Mouse (Mus musculus): Measurements from ENCODE around the gene Camp. TPM values are rescaled to one million over a fixed set of nuclear protein-coding genes. Genes with fewer than 3 reads are reported as not detected.

Gene Camp
- total and polyA plus RNA-seq, 3 experiments: 0.35 TPM; not detected in 2

- TF ChIP-seq CTCF (IDR thresholded peaks at IDR 0.05) (no peak), POLR2A (IDR thresholded peaks at IDR 0.05; ENCODE audit: insufficient read depth, low read depth, low read length) (no peak), EP300 (IDR thresholded peaks at IDR 0.05; ENCODE audit: insufficient read depth, low read depth, low read length) (no peak)
- Histone ChIP-seq H3K4me3 (no peak overlapping the region), H3K79me2 (replicated peaks; ENCODE audit: control insufficient read depth, insufficient read depth, low read length) (no peaks in the 10 kb centered on the region), H3K9ac (ENCODE audit: low read depth, low read length) (no peak overlapping the region), H3K27ac (no peak overlapping the region), H3K4me1 (ENCODE audit: control insufficient read depth, insufficient read depth, low read length) (no peaks in the 10 kb centered on the region), H3K36me3 (ENCODE audit: control insufficient read depth, insufficient read depth, low read length) (no peaks in the 10 kb centered on the region), H3K27me3 (ENCODE audit: control insufficient read depth, insufficient read depth, low read length) (no peaks in the 10 kb centered on the region)
- intact Hi-C loops (cut with DNase I): loop anchor here (2.0 to 5.0 kb wide), 3 partner anchors 174 to 861 kb away; no protein-coding TSS in a partner anchor
- DNase-seq: no peak
- 11% methylated on average over 3 of the region's 3 CpGs for WGBS
Observed at GRCm38 (mm10) chr9:109863085-109863484, 13.7 kb upstream of the Camp start.

DNA sequence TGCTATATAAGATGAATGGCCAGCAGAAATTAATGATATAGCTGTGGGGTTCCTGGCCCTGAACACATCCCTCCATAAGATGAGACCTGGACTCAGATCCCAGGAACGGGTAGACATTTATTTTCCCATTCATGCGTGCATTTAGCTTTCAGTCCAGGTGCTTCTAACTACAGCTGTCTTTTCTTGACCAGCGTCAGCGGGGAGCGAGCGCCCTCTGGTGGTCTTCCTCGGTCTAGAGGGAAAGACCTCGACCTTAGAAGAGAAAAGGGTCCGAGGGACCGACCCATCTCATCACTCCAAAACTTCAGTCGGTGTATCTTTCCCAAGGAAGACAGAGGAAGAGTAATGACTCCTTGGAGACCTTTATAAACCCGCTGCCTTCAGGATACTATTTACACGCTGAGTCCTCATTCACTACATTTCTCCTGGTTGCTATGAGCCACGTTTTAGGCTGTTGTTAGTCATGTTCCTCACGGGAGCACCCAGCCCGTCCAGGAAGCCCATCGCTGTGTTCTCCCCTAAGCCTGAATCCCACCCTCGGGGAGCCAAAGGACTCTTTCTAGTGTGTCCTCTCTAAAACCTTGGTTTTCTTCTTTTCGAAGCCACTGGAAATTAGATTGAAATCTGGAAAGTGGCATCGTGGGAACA lies 13.1 kb upstream of the Camp start:
- H3K9ac ChIP-seq (ENCODE audit: low read depth, low read length): no peak overlapping the region
- no peaks in the 10 kb centered on the region for H3K79me2 ChIP-seq (replicated peaks; ENCODE audit: control insufficient read depth, insufficient read depth, low read length)
- no peak overlapping the region for H3K27ac ChIP-seq
- H3K4me3 ChIP-seq: peak overlapping the region; percentile 4; the same call in 1 of the 2 replicates
- H3K36me3 ChIP-seq (ENCODE audit: control insufficient read depth, insufficient read depth, low read length): no peaks in the 10 kb centered on the region
- intact Hi-C loops (cut with DNase I): loop anchor here (2.0 to 5.0 kb wide), 3 partner anchors 174 to 860 kb away; no protein-coding TSS in a partner anchor
- TF ChIP-seq CTCF (IDR thresholded peaks at IDR 0.05) (peak; percentile 99; the same call in 1 of the 2 replicates), POLR2A (IDR thresholded peaks at IDR 0.05; ENCODE audit: insufficient read depth, low read depth, low read length) (no peak), EP300 (IDR thresholded peaks at IDR 0.05; ENCODE audit: insufficient read depth, low read depth, low read length) (0 out of 2 replicates have a peak, but pooled peaks have one; percentile 53)
- H3K27me3 ChIP-seq (ENCODE audit: control insufficient read depth, insufficient read depth, low read length): no peaks in the 10 kb centered on the region
- H3K4me1 ChIP-seq (ENCODE audit: control insufficient read depth, insufficient read depth, low read length): no peaks in the 10 kb centered on the region
- peak; percentile 67 to 87 for DNase-seq
- WGBS: 7% methylated on average over 20 of the region's 20 CpGs

- no peak overlapping the region for H3K27ac ChIP-seq
- no peaks in the 10 kb centered on the region for H3K4me1 ChIP-seq (ENCODE audit: control insufficient read depth, insufficient read depth, low read length)
- H3K36me3 ChIP-seq (ENCODE audit: control insufficient read depth, insufficient read depth, low read length): no peaks in the 10 kb centered on the region
- H3K4me3 ChIP-seq: no peak overlapping the region
- no peaks in the 10 kb centered on the region for H3K79me2 ChIP-seq (replicated peaks; ENCODE audit: control insufficient read depth, insufficient read depth, low read length)
- intact Hi-C loops (cut with DNase I): no loop called here
- DNase-seq: no peak
- H3K27me3 ChIP-seq (ENCODE audit: control insufficient read depth, insufficient read depth, low read length): no peaks in the 10 kb centered on the region
- TF ChIP-seq POLR2A (IDR thresholded peaks at IDR 0.05; ENCODE audit: insufficient read depth, low read depth, low read length): no peak
- TF ChIP-seq CTCF (IDR thresholded peaks at IDR 0.05): no peak
- TF ChIP-seq EP300 (IDR thresholded peaks at IDR 0.05; ENCODE audit: insufficient read depth, low read depth, low read length): no peak
- WGBS: 69% methylated on average over 6 of the region's 6 CpGs
- H3K9ac ChIP-seq (ENCODE audit: low read depth, low read length): no peak overlapping the region
Observed at GRCm38 (mm10) chr9:109855947-109856346, 6.5 kb upstream of the Camp start.

DNA sequence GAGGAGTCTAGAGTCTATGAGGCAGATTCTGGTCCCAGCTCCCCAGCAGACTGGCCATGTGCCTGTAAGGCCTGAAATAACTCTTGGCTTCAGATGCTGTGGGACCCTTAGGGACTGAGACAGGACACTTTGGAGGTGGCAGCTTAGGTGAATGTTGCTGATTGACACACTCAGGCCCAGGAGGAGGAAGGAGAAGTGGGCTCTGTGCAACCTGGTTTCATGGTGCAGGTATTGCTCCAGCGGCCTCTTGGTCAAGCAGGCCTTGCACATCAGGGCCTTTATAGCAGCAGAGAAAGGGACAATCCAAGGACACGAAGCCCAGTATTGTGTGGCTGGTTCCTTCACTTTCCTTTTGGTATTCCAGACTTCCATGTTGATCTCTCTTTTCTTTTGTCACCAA lies 4.9 kb upstream of the Camp start:
- DNase-seq: no peak
- Histone ChIP-seq H3K79me2 (replicated peaks; ENCODE audit: control insufficient read depth, insufficient read depth, low read length) (no peaks in the 10 kb centered on the region), H3K4me1 (ENCODE audit: control insufficient read depth, insufficient read depth, low read length) (peaks cover 2% of the 10 kb centered on the region; the same call in 1 of the 2 replicates), H3K4me3 (no peak overlapping the region), H3K36me3 (ENCODE audit: control insufficient read depth, insufficient read depth, low read length) (no peaks in the 10 kb centered on the region), H3K27me3 (ENCODE audit: control insufficient read depth, insufficient read depth, low read length) (no peaks in the 10 kb centered on the region), H3K27ac (no peak overlapping the region), H3K9ac (ENCODE audit: low read depth, low read length) (no peak overlapping the region)
- intact Hi-C loops (cut with DNase I): no loop called here
- TF ChIP-seq CTCF (IDR thresholded peaks at IDR 0.05): no peak
- TF ChIP-seq EP300 (IDR thresholded peaks at IDR 0.05; ENCODE audit: insufficient read depth, low read depth, low read length): no peak
- no peak for TF ChIP-seq POLR2A (IDR thresholded peaks at IDR 0.05; ENCODE audit: insufficient read depth, low read depth, low read length)
- 87% methylated on average over 2 of the region's 2 CpGs for WGBS

GRCm38 (mm10) chr9:109850099-109850498 lies 682 bp upstream of the Camp start:
- intact Hi-C loops (cut with DNase I): no loop called here
- no peak for TF ChIP-seq EP300 (IDR thresholded peaks at IDR 0.05; ENCODE audit: insufficient read depth, low read depth, low read length)
- no peaks in the 10 kb centered on the region for H3K36me3 ChIP-seq (ENCODE audit: control insufficient read depth, insufficient read depth, low read length)
- H3K4me3 ChIP-seq: no peak overlapping the region
- no peaks in the 10 kb centered on the region for H3K79me2 ChIP-seq (replicated peaks; ENCODE audit: control insufficient read depth, insufficient read depth, low read length)
- DNase-seq: no peak
- no peaks in the 10 kb centered on the region for H3K27me3 ChIP-seq (ENCODE audit: control insufficient read depth, insufficient read depth, low read length)
- 86% methylated on average over 5 of the region's 5 CpGs for WGBS
- peaks cover 2% of the 10 kb centered on the region; the same call in 1 of the 2 replicates for H3K4me1 ChIP-seq (ENCODE audit: control insufficient read depth, insufficient read depth, low read length)
- no peak overlapping the region for H3K9ac ChIP-seq (ENCODE audit: low read depth, low read length)
- no peak overlapping the region for H3K27ac ChIP-seq

- peak overlapping the region; percentile 92 for H3K27ac ChIP-seq
- no peaks in the 10 kb centered on the region for H3K27me3 ChIP-seq (ENCODE audit: control insufficient read depth, insufficient read depth, low read length)
- no peak for TF ChIP-seq CTCF (IDR thresholded peaks at IDR 0.05)
- no peak for TF ChIP-seq POLR2A (IDR thresholded peaks at IDR 0.05; ENCODE audit: insufficient read depth, low read depth, low read length)
- no peak for TF ChIP-seq EP300 (IDR thresholded peaks at IDR 0.05; ENCODE audit: insufficient read depth, low read depth, low read length)
- intact Hi-C loops (cut with DNase I): loop anchor here (10.0 kb wide), 1 partner anchor 148 kb away; no protein-coding TSS in a partner anchor
- peak overlapping the region; percentile 65 for H3K9ac ChIP-seq (ENCODE audit: low read depth, low read length)
- H3K79me2 ChIP-seq (replicated peaks; ENCODE audit: control insufficient read depth, insufficient read depth, low read length): no peaks in the 10 kb centered on the region
- 3% methylated on average over 6 of the region's 6 CpGs for WGBS
- peaks cover 6% of the 10 kb centered on the region for H3K4me1 ChIP-seq (ENCODE audit: control insufficient read depth, insufficient read depth, low read length)
- H3K4me3 ChIP-seq: peak overlapping the region; percentile 59
- no peaks in the 10 kb centered on the region for H3K36me3 ChIP-seq (ENCODE audit: control insufficient read depth, insufficient read depth, low read length)
- no peak for DNase-seq
Observed at GRCm38 (mm10) chr9:109833088-109833412, 16.4 kb downstream of the Camp start.
